Mouse (Mus musculus) limb, embryonic 10.5 days (tissue): ENCODE data around the gene Sat2. TPM values are rescaled to one million over a fixed set of nuclear protein-coding genes. Genes with fewer than 3 reads are reported as not detected.
A peak's percentile ranks its signal among the peaks of the same experiment; 100 is the strongest.
"Not testable (repeated sequence)": the region's sequence is repeated elsewhere in the genome, so short reads cannot be mapped to it uniquely, and the experiment has no call there.

ENCODE experiments used
- DNase-seq: peaks from one replicate; pipeline ENCODE4 v3.0.0-alpha.2; 2017; ENCODE audit warnings: low spot score
- H3K27ac ChIP-seq: fragments of 300-500 bp; sonication (generic); 2 replicates; pipeline ENCODE4 v1.5.1; 2016; ENCODE audit warnings: mild to moderate bottlenecking
- H3K27me3 ChIP-seq: fragments of 300-500 bp; sonication (generic); 2 replicates; pipeline ENCODE4 v1.6.1; 2016; ENCODE audit warnings: low read depth, mild to moderate bottlenecking; ENCODE audit not compliant: poor library complexity, severe bottlenecking
- H3K36me3 ChIP-seq: fragments of 300-500 bp; sonication (generic); 2 replicates; pipeline ENCODE4 v1.6.1; 2016; ENCODE audit warnings: mild to moderate bottlenecking, moderate library complexity
- H3K4me1 ChIP-seq: fragments of 300-500 bp; sonication (generic); 2 replicates; pipeline ENCODE4 v1.6.1; 2016
- H3K4me3 ChIP-seq: fragments of 300-500 bp; sonication (generic); 2 replicates; pipeline ENCODE4 v1.5.1; 2016; ENCODE audit warnings: mild to moderate bottlenecking, moderate library complexity
- H3K9me3 ChIP-seq: fragments of 300-500 bp; sonication (generic); replicated peaks from 2 replicates; pipeline ENCODE4 v1.6.1; 2016; ENCODE audit warnings: mild to moderate bottlenecking
- WGBS: fragments of 180-500 bp; shearing (Covaris S2); methylation state at CpG from one replicate; pipeline ENCODE4 v1.1.7; 2016; 5-methylcytosine and 5-hydroxymethylcytosine counted together
- polyA plus RNA-seq: library from polyadenylated mRNA; unstranded; fragments of >200 nt; fragmentation: Nextera tagmentation; extraction: Ambion mirVana; gene quantifications from 2 replicates; pipeline ENCODE4 v1.2.1, GENCODE M21; 2016

The Sat2 gene
- polyA plus RNA-seq, 1 experiment from 2014 or later: 13.7 TPM

DNA sequence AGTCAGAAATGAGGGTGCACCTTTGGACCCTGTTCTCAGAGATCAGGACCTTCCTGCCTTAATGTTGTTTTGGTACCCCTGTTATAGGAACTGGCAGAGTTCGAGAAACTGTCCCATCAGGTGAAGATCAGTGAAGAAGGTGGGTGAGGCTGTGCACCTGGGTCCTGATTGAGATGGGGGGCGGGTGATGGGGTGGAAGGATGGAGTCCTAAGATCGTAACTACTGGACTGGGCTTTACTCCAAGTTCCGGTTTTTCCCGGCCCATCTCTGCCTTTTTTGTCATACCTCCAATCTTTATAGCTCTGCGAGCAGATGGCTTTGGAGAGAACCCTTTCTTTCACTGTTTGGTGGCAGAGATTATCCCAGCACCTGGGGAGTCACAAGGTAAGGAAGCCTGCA, 582 bp downstream of the Sat2 start:
- 44% methylated on average over 6 of the region's 6 CpGs for WGBS
- Histone ChIP-seq H3K9me3 (no peaks in the 10 kb centered on the region), H3K36me3 (no peaks in the 10 kb centered on the region), H3K27me3 (peaks cover 6% of the 10 kb centered on the region; the same call in 1 of the 2 replicates), H3K4me1 (peaks cover 17% of the 10 kb centered on the region), H3K4me3 (peak overlapping the region; percentile 57), H3K27ac (peak overlapping the region; percentile 91)
- DNase-seq: peak; percentile 37

DNA sequence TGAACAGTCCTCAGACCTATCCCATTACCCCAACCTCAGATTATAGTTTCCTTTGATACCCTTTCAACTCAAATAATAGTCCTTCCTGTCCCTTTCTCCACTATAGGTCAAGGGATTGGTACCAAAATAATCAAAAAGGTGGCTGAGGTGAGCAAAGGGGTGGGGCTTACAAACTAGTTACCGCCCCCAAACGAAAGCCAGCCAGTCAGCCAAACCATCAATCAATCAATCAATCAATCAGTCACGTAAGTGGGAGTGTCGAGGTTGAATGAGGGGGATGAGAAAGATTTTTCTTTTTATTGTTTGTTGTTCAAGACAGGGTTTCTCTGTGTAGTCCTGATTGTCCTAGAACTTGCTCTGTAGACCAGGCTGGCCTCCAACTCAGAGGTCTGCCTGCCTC, 1.2 kb downstream of the Sat2 start:
- WGBS: 62% methylated on average over 4 of the region's 4 CpGs
- peaks cover 17% of the 10 kb centered on the region for H3K4me1 ChIP-seq
- H3K9me3 ChIP-seq: no peaks in the 10 kb centered on the region
- no peak overlapping the region for H3K4me3 ChIP-seq
- H3K27me3 ChIP-seq: 0 out of 2 replicates have a peak, but pooled peaks cover under 1% of the 10 kb centered on the region
- no peak for DNase-seq
- no peaks in the 10 kb centered on the region for H3K36me3 ChIP-seq
- H3K27ac ChIP-seq: peak overlapping the region; percentile 91; the same call in 1 of the 2 replicates

DNA sequence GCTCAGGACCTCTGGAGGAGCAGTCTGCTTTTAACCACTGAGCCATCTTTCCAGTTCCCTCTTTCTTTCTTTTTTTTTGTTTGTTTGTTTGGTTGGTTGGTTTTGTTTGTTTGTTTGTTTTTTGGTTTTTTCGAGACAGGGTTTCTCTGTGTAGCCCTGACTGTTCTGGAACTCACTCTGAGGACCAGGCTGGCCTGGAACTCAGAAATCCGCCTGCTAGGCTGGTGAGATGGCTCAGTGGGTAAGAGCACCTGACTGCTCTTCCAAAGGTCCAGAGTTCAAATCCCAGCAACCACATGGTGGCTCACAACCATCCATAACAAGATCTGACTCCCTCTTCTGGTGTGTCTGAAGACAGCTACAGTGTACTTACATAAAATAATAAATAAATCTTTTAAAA, 2.5 kb downstream of the Sat2 start:
- peaks cover 17% of the 10 kb centered on the region for H3K4me1 ChIP-seq
- not testable (repeated sequence) for H3K27me3 ChIP-seq, H3K36me3 ChIP-seq, H3K27ac ChIP-seq, DNase-seq, H3K9me3 ChIP-seq, H3K4me3 ChIP-seq
- WGBS: 75% methylated on average over 2 of the region's 2 CpGs

DNA sequence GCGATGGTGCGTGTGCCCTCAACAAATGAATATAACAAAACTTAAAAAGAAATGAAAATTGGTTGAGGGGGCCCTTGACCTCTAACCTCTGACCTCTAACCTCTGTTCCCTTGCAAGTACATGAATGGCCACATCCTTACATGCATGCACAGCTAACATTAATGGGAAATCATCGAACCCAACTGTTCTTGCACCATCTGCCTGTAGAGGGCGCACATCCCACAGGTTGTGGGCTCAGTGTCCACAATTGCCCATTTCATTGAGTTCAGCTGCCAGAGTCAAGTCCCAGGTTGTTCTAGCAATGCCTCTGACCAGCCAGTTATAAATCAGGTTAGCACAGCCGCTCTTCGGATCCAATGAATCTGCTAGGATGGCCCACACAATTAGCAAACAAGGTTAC, 6.5 kb downstream of the Sat2 start:
- Histone ChIP-seq H3K4me1 (peaks cover 7% of the 10 kb centered on the region; the same call in 1 of the 2 replicates), H3K27ac (no peak overlapping the region), H3K4me3 (no peak overlapping the region), H3K27me3 (no peaks in the 10 kb centered on the region), H3K9me3 (no peaks in the 10 kb centered on the region), H3K36me3 (no peaks in the 10 kb centered on the region)
- DNase-seq: peak; percentile 88
- 37% methylated on average over 6 of the region's 6 CpGs for WGBS

DNA sequence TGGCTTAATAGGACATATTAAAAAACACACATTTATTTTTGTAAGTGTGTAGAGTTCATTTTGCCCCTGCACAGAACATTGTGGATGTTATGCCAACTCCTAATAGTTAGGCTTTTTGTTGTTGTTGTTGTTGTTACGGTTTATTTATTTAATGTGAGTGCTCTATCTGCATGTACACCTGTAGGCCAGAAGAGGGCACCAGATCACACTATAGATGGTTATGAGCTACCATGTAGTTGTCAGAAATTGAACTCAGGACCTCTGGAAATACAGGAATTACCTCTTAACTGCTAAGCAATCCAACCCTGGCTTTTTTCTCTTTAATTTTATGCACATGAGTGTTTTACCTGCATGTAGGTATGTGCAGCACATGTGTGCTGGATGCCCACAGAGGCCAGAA, 8.0 kb downstream of the Sat2 start:
- Histone ChIP-seq H3K4me1 (peaks cover 19% of the 10 kb centered on the region), H3K9me3 (no peaks in the 10 kb centered on the region), H3K27ac (no peak overlapping the region), H3K36me3 (0 out of 2 replicates have a peak, but pooled peaks cover 2% of the 10 kb centered on the region), H3K4me3 (no peak overlapping the region), H3K27me3 (no peaks in the 10 kb centered on the region)
- WGBS: 74% methylated on average over 1 of the region's 1 CpGs
- DNase-seq: no peak

DNA sequence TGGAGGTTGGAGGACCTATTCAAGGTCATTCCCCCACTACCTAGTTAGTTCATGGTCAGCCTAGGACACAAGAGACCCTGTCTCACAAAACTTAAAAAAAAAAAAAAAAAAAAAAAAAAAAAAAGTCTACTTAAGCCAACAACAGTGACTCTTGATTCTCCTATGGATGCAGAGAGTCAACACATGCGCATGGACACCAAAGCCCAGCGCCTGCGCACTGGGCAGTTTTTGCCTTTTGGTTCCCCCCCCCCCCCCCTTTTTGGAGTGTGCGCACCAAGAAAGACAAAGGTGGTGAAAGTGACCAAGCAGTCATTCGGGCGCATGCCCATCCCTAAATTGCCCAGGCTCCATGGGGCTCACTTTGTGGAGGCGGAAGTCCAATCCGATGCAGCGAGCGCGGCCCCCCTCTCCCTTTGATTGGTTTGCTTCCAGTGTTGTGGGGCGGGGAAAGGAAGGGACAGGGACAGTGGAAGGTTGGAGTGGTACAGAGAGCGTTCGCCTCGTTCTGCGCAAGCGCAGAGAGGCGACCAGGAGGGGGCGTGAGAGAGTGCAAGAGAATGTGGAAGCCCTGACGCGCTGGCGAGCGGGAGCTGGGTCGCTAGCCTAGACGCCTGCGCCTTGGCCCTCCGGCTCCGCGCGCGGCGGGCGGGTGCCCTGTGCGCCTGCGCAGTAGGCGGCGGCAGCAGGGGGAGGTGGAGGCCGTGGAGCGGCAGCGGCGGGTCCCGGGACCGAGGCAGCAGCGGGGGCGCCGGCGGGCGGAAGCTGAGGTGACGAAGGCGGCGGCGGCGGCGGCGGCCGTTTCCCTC, 10.7 kb downstream of the Sat2 start, which contains the start of gene Fxr2:
Gene Fxr2 (plus strand): TSS at position 707 of the 806 bp plus-strand sequence.
- 0% methylated on average over 55 of the region's 56 CpGs for WGBS
- H3K4me1 ChIP-seq: peaks cover 27% of the 10 kb centered on the region

DNA sequence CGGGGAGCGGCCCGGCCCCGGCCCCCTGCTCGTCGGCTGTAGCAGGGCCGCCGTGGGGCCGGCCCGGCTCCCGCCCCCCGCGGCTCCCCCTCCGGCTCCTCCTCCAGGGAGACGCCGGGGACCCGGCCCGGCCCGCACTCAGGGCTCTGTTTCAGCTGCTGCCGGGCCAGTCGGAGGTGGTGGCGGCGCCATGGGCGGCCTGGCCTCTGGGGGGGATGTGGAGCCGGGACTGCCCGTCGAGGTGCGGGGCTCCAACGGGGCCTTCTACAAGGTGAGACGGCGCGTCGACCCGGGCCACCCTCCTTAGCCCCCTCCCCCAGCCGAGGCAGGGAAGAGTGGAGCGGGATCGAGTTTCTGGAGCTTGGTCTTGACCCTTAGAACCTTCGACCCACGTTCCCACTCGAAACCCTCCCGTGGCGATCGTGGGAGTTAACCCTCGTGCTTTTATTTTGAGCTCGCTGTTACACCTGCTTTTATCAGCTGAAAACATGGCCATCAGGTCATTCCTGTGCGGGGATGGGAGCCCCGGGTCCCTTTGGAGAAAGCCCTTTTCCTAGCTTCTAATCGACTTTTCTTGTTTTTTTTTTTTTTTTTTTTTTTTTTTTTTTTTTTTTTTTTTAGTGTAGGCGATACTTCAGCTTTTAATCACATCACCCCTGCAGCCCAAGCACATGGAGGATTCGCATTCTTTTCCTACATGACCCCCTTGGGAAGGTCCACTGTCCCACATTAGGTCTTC, 11.5 kb downstream of the Sat2 start:
- under 1% methylated on average over 50 of the region's 50 CpGs for WGBS
- peak overlapping the region; percentile 99 for H3K27ac ChIP-seq
- DNase-seq: no peak
- peaks cover 27% of the 10 kb centered on the region for H3K4me1 ChIP-seq
- no peaks in the 10 kb centered on the region for H3K27me3 ChIP-seq
- H3K36me3 ChIP-seq: peaks cover 33% of the 10 kb centered on the region
- H3K9me3 ChIP-seq: no peaks in the 10 kb centered on the region
- H3K4me3 ChIP-seq: peak overlapping the region; percentile 100

More for the DNA sequence above, 10.7 kb downstream of the Sat2 start, which contains the start of gene Fxr2:
- Histone ChIP-seq H3K4me3 (peak within 1 kb of the TSS; percentile 100), H3K9me3 (no peaks in the 10 kb centered on the region), H3K36me3 (peaks cover 25% of the 10 kb centered on the region), H3K27me3 (no peaks in the 10 kb centered on the region), H3K27ac (peak within 1 kb of the TSS; percentile 99)
- peak; percentile 99 for DNase-seq

DNA sequence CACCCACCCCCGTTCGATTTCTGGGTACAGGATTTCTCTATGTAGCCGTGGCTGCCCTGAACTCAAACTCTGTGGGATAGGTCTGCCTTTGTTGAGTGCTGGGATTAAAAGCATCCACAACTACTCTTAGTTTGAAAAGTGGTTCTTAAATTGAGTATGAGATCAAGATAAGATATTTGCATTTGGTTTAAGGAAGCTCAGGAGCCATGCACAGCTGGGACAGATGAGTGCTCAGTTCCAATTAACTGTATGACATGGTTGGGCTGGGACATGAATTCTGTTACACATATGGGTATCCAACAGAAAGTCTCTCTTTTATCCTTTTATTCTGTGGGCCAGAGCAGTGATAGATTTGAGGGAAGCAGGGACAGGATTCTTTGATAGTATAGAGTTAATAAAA, 13.6 kb downstream of the Sat2 start:
- H3K4me3 ChIP-seq: no peak overlapping the region
- 98% methylated on average over 3 of the region's 3 CpGs for WGBS
- H3K36me3 ChIP-seq: peaks cover 55% of the 10 kb centered on the region
- DNase-seq: no peak
- H3K27me3 ChIP-seq: no peaks in the 10 kb centered on the region
- no peaks in the 10 kb centered on the region for H3K9me3 ChIP-seq
- H3K4me1 ChIP-seq: peaks cover 27% of the 10 kb centered on the region
- H3K27ac ChIP-seq: no peak overlapping the region

DNA sequence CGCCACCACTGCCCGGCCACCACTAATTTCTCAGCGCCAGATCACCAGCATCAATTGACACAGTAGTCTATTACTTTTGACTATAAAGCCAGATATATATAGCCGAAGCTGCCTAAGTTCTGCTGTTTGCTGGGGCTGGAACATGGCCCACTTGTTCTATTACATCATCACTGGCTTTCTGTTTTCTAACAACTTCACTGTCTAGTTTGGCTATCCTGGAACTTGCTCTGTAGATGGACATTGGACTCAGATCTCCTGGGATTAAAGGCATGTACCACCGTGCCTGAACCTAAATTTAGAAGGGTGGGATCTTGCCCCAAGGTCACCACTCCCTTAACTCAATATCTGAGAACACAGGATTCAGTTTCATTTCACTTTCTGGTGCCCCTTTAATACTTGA, 24.0 kb downstream of the Sat2 start:
- Histone ChIP-seq H3K27ac (no peak overlapping the region), H3K4me3 (no peak overlapping the region), H3K36me3 (peaks cover 98% of the 10 kb centered on the region), H3K27me3 (no peaks in the 10 kb centered on the region), H3K9me3 (no peaks in the 10 kb centered on the region), H3K4me1 (no peaks in the 10 kb centered on the region)
- DNase-seq: no peak
- WGBS: 95% methylated on average over 5 of the region's 5 CpGs

DNA sequence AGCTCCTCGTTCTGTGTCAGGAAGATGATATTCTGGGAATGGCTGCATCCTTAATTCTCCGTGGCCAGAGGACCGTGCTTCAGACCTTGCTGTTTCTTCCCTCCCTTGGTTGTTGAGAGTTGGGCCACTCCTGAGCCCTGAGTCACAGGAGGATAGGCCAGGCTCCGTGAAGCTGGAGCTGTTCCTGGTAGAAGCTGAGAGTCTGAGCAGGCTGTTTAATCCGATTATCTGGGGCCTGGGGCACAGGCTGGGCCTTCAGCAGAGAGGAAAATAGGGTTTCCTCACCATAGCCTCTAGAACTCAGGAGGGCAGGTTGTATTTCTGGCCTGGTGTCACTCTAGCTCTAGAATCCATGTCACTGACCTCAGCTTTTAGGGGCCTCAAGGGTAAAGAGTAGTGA, 31.6 kb downstream of the Sat2 start:
- no peak for DNase-seq
- no peaks in the 10 kb centered on the region for H3K9me3 ChIP-seq
- no peak overlapping the region for H3K4me3 ChIP-seq
- peaks cover 35% of the 10 kb centered on the region for H3K4me1 ChIP-seq
- H3K36me3 ChIP-seq: peaks cover 94% of the 10 kb centered on the region
- WGBS: 83% methylated on average over 5 of the region's 5 CpGs
- H3K27ac ChIP-seq: no peak overlapping the region
- no peaks in the 10 kb centered on the region for H3K27me3 ChIP-seq

DNA sequence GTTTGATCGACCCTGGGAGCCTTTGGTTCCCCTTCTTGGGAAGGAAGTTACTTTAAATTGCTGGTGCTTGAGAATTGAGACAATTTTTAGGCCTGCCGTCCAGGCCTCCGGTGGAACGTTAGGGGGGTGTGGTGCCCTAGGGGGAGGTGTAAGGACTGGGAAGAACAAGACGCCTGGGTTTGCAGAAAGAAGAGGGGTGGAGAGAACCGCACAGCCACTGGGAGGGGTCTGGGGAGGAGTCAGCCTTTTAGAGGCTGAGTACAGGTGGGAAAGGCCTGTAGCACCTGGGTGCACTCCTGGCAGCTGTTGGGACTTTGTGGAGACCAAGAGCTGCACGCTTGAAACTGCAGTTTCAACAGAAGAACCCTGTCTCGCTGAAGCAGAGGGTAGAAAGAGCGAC, 32.9 kb downstream of the Sat2 start:
- Histone ChIP-seq H3K9me3 (no peaks in the 10 kb centered on the region), H3K4me1 (peaks cover 35% of the 10 kb centered on the region), H3K36me3 (peaks cover 92% of the 10 kb centered on the region), H3K4me3 (peak overlapping the region; percentile 26; the same call in 1 of the 2 replicates), H3K27me3 (no peaks in the 10 kb centered on the region), H3K27ac (peak overlapping the region; percentile 79)
- DNase-seq: peak; percentile 33
- WGBS: 41% methylated on average over 9 of the region's 9 CpGs

DNA sequence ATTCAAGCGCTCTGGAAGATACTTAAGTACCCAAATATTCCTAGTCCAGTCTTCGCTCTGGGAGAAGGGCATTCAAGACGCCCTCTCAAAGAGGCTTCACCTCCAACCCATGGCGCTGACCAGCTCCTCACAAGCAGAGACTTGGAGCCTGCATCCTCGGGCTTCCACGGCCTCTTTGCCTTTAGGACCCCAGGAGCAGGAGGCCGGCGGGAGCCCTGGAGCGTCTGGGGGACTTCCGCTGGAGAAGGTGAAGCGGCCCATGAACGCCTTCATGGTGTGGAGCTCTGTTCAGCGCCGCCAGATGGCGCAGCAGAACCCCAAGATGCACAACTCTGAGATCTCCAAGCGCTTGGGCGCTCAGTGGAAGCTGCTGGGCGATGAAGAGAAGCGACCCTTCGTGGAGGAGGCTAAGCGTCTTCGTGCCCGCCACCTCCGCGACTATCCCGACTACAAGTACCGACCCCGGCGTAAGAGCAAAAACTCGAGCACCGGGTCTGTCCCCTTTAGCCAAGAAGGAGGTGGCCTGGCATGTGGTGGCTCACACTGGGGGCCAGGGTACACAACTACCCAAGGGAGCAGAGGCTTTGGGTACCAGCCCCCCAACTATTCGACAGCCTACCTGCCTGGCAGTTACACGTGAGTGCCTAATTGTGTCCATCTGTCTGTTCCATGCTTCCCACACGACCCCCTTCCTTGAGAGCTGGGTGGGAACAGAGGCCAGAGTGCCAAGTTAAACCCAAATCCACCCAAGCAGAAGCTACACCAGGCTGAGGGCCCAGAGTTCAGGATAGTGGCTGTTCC, 33.6 kb downstream of the Sat2 start, which contains the start of gene Sox15:
Gene Sox15 (plus strand): TSS at position 51 of the 801 bp plus-strand sequence.
- Histone ChIP-seq H3K27ac (peak within 1 kb of the TSS; percentile 79), H3K9me3 (no peaks in the 10 kb centered on the region), H3K4me1 (peaks cover 35% of the 10 kb centered on the region), H3K36me3 (peaks cover 91% of the 10 kb centered on the region), H3K4me3 (peak within 1 kb of the TSS; percentile 26), H3K27me3 (no peaks in the 10 kb centered on the region)
- 25% methylated on average over 34 of the region's 34 CpGs for WGBS
- peak; percentile 85 for DNase-seq
